Mouse (Mus musculus) myocyte (in vitro differentiated cells): ENCODE measurements at regions not wholly inside any gene's neighbourhood (a gene's known extent, or its start where the extent isn't known, plus 50 kb on each side); places are given as distances from the start of the nearest gene placed in this dataset.

ENCODE experiments used
- CEBPB ChIP-seq: IDR thresholded peaks from 2 replicates; pipeline ENCODE4 v1.6.1; 2011; ENCODE audit warnings: mild to moderate bottlenecking, moderate library complexity; ENCODE audit not compliant: poor library complexity, insufficient read depth, severe bottlenecking
- E2F4 ChIP-seq: IDR thresholded peaks from one replicate; pipeline ENCODE4 v1.6.1; 2011; ENCODE audit warnings: mild to moderate bottlenecking, control low read depth, moderate library complexity; ENCODE audit not compliant: insufficient read depth
- MAX ChIP-seq: IDR thresholded peaks from one replicate; pipeline ENCODE4 v1.6.1; 2011; ENCODE audit warnings: low read depth, mild to moderate bottlenecking, control low read depth
- MYOD1 ChIP-seq, 3 experiments: IDR thresholded peaks; one replicate each; pipeline ENCODE4 v1.6.1; 2011; ENCODE audit warnings: control low read depth in 2 of 3, low read depth in 2 of 3, mild to moderate bottlenecking in 2 of 3, moderate library complexity in 1 of 3; ENCODE audit not compliant: insufficient read length in 2 of 3, control insufficient read depth in 1 of 3
- MYOG ChIP-seq, 3 experiments: IDR thresholded peaks; one replicate each; pipeline ENCODE4 v1.6.1; 2011; ENCODE audit warnings: control low read depth in 2 of 3, low read depth in 2 of 3, mild to moderate bottlenecking in 2 of 3; ENCODE audit not compliant: insufficient read length in 2 of 3, control insufficient read depth in 1 of 3, insufficient read depth in 1 of 3
- POLR2A ChIP-seq: IDR thresholded peaks from one replicate; pipeline ENCODE4 v1.6.1; 2011; ENCODE audit warnings: low read depth, mild to moderate bottlenecking, control low read depth, moderate library complexity; ENCODE audit not compliant: insufficient read length
- POLR2AphosphoS2 ChIP-seq: IDR thresholded peaks from one replicate; pipeline ENCODE4 v1.6.1; 2011; ENCODE audit warnings: low read depth, control low read depth; ENCODE audit not compliant: insufficient read length
- REST ChIP-seq: IDR thresholded peaks from one replicate; pipeline ENCODE4 v1.6.1; 2011; ENCODE audit warnings: mild to moderate bottlenecking, control low read depth, moderate library complexity; ENCODE audit not compliant: insufficient read depth, insufficient read length
- SRF ChIP-seq: IDR thresholded peaks from one replicate; pipeline ENCODE4 v1.6.1; 2011; ENCODE audit warnings: low read depth; ENCODE audit not compliant: control insufficient read depth, insufficient read length
- TCF12 ChIP-seq: IDR thresholded peaks from one replicate; pipeline ENCODE4 v1.6.1; 2011; ENCODE audit warnings: mild to moderate bottlenecking, control low read depth; ENCODE audit not compliant: poor library complexity, insufficient read depth, severe bottlenecking
- TCF3 ChIP-seq: IDR thresholded peaks from one replicate; pipeline ENCODE4 v1.6.1; 2011; ENCODE audit warnings: low read depth, control low read depth; ENCODE audit not compliant: insufficient read length
- USF1 ChIP-seq: IDR thresholded peaks from one replicate; pipeline ENCODE4 v1.6.1; 2011; ENCODE audit warnings: low read depth, mild to moderate bottlenecking, control low read depth, moderate library complexity

DNA sequence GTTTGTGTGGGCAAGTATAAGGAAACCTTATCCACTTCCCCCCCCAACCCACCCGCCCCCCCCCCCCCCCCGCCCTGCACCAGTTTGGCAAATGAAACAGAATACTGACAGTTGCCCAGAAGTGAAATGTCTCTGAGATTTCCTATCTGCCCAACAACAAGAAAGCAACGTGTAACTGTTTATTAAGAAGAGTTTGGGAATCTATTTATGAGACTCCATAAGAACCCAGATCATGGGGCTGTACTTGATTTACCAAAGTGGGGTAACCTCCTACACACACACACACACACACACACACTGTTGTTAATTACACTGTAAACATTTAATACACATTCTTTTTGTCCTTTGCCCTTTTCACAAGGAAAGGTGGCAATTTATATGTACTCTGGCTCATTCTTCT lies 165.6 kb upstream of the Tmem161b start:
- TF ChIP-seq REST (no peak), POLR2A (no peak), MAX (no peak), CEBPB (no peak), TCF12 (no peak), MYOD1 (IDR thresholded peaks at IDR 0.05; ENCODE audit: control insufficient read depth in 1 of 3, insufficient read length in 2 of 3, low read depth in 2 of 3) (no peak), E2F4 (no peak), USF1 (no peak), POLR2AphosphoS2 (no peak), TCF3 (no peak), MYOG (IDR thresholded peaks at IDR 0.05; ENCODE audit: control insufficient read depth in 1 of 3, insufficient read depth in 1 of 3, insufficient read length in 2 of 3, low read depth in 2 of 3) (no peak), SRF (no peak)
